Mouse (Mus musculus) intestine, embryonic 16.5 days (tissue): Measurements from ENCODE around the gene Acadm. TPM values are rescaled to one million over a fixed set of nuclear protein-coding genes. Genes with fewer than 3 reads are reported as not detected.

ENCODE experiments used
- ATAC-seq: fragments of 200-750 bp; cut with Nextera tagmentation; 2 replicates; pipeline ENCODE4 v1.8.0; 2017; ENCODE audit warnings: moderate TSS enrichment, moderate library complexity
- H3K27ac ChIP-seq: fragments of 300-500 bp; sonication (generic); 2 replicates; pipeline ENCODE4 v1.5.1; 2014; ENCODE audit warnings: mild to moderate bottlenecking, low read length
- H3K27me3 ChIP-seq: fragments of 300-500 bp; sonication (generic); replicated peaks from 2 replicates; pipeline ENCODE4 v1.6.1; 2014; ENCODE audit warnings: low read length, control low read depth, mixed read lengths; ENCODE audit not compliant: control insufficient read depth, insufficient read depth
- H3K36me3 ChIP-seq: fragments of 300-500 bp; sonication (generic); 2 replicates; pipeline ENCODE4 v1.6.1; 2014; ENCODE audit warnings: low read length, control low read depth; ENCODE audit not compliant: control insufficient read depth, insufficient read depth
- H3K4me1 ChIP-seq: fragments of 300-500 bp; sonication (generic); 2 replicates; pipeline ENCODE4 v1.6.1; 2014; ENCODE audit warnings: low read length, control low read depth, mixed read lengths; ENCODE audit not compliant: control insufficient read depth, insufficient read depth
- H3K4me2 ChIP-seq: fragments of 300-500 bp; sonication (generic); 2 replicates; pipeline ENCODE4 v1.6.1; 2014; ENCODE audit warnings: low read depth, low read length, control low read depth
- H3K4me3 ChIP-seq: fragments of 300-500 bp; sonication (generic); 2 replicates; pipeline ENCODE4 v1.5.1; 2014; ENCODE audit warnings: mild to moderate bottlenecking, low read length
- H3K9ac ChIP-seq: fragments of 300-500 bp; sonication (generic); 2 replicates; pipeline ENCODE4 v1.6.1; 2014; ENCODE audit warnings: low read depth, low read length
- H3K9me3 ChIP-seq: fragments of 300-500 bp; sonication (generic); 2 replicates; pipeline ENCODE4 v1.6.1; 2016; ENCODE audit warnings: low read length, control low read depth; ENCODE audit not compliant: control insufficient read depth
- whole genome bisulfite sequencing: fragments of 180-500 bp; shearing (Covaris S2); extraction: QIAGEN DNeasy Blood & Tissue Kit; methylation state at CpG from one replicate; pipeline ENCODE4 v1.1.7; 2014; 5-methylcytosine and 5-hydroxymethylcytosine counted together
- polyA plus RNA-seq: library from polyadenylated mRNA; unstranded; fragments of >200 nt; fragmentation: Nextera tagmentation; extraction: Ambion mirVana; gene quantifications from 2 replicates; pipeline ENCODE4 v1.2.1, GENCODE M21; 2015

The Acadm gene
- polyA plus RNA-seq = 146 and 152 TPM in 2 replicates

DNA sequence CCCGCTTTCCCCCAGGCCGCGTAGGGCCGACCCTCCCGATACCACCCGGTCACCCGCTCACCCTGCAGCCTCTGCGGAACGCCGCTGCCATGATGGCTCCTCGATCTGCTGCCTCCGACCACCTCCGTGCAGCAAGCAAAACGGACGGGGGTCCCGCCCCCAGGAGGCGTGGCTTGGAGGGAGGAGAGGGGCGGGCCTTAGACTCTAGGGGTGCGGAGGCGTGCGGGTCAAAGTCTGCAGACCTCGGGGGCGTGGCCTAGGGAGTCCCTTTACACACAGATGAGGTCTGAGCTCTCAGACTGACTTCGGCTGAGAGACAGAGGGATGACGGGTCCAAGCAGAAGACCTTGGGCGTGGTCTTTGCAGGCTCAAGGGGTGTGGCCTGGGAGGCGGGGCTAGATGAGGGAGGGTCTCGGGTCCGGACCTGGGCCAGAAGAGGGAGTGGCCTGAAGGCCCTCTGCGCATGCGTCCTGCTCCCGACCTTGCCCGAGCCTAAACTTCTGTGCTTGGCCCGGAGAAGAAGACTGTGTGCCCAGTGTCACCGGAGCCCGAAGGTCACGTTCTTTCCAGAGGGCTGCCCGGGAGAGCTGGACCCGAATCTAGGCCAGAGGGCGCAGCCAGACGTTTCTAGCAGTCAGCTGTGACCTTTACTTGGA lies at the start of gene Acadm:
Gene Acadm, minus strand, starts transcription at position 298 of the 656 bp plus-strand sequence.
- peak within 1 kb of the TSS; percentile 53 for H3K4me2 ChIP-seq
- H3K4me1 ChIP-seq = peaks cover 7% of the 10 kb centered on the region; the same call in 1 of the 2 replicates
- peak within 1 kb of the TSS; percentile 79 for H3K9ac ChIP-seq
- peak within 1 kb of the TSS; percentile 67 for H3K4me3 ChIP-seq
- no peaks in the 10 kb centered on the region for H3K9me3 ChIP-seq
- under 1% methylated on average over 41 of the region's 41 CpGs for WGBS
- H3K27ac ChIP-seq = peak within 1 kb of the TSS; percentile 77
- H3K36me3 ChIP-seq = no peaks in the 10 kb centered on the region; the same call in 1 of the 2 replicates
- ATAC-seq = peak; percentile 98
- no peaks in the 10 kb centered on the region for H3K27me3 ChIP-seq

- 45% methylated on average over 10 of the region's 10 CpGs for WGBS
- no peaks in the 10 kb centered on the region for H3K36me3 ChIP-seq
- no peak overlapping the region for H3K9ac ChIP-seq
- ATAC-seq = peak; percentile 63
- H3K4me3 ChIP-seq = no peak overlapping the region
- H3K4me1 ChIP-seq = no peaks in the 10 kb centered on the region
- no peaks in the 10 kb centered on the region for H3K9me3 ChIP-seq
- no peak overlapping the region for H3K27ac ChIP-seq
- H3K4me2 ChIP-seq = no peak overlapping the region
- H3K27me3 ChIP-seq = no peaks in the 10 kb centered on the region
Measured at GRCm38 (mm10) chr3:153984428-153985340, 40.3 kb upstream of the Acadm start.

DNA sequence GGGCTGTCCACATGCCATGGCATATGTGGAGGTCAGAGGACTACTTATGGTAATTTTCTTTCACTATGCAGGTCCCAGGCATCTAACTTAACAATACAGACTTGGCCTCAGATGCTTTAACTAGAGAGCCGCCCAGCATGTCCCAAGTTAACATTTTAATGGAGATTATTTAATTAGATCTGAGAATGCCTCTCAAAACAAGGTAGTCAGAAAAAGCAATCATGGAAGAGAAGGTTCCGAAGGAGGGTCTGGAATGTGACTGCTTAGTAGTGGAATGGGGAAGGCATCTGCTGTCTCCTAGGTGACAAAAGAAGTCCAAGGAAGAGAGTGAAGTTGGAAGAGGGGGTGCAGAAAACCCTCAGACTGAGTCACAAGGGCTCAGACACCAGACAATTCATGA lies 36.2 kb upstream of the Acadm start:
- Histone ChIP-seq H3K9ac (no peak overlapping the region), H3K4me2 (no peak overlapping the region), H3K36me3 (no peaks in the 10 kb centered on the region), H3K4me1 (no peaks in the 10 kb centered on the region), H3K27me3 (no peaks in the 10 kb centered on the region; the same call in 1 of the 2 replicates), H3K27ac (no peak overlapping the region), H3K9me3 (no peaks in the 10 kb centered on the region), H3K4me3 (no peak overlapping the region)
- ATAC-seq = no peak
- WGBS = 50% methylated on average over 2 of the region's 2 CpGs

DNA sequence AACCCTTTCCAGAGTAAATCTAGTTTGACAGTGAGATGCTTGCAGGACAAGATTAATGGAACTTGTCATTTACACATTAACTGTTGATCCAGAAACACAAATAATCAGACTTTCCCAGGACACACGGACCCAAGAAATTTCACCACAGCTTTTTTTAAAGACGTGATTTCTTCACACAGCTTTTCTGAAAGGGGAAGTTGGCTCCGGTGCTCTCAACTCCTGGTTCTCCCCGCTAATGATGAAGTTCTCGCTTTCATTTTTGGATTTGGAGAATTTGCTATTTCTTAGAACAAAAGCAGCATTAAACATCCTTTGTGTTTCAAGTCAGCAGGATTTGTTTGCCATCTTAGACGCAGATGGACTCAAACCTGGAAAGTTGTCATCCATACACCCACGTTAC lies 31.4 kb upstream of the Acadm start:
- no peak overlapping the region for H3K9ac ChIP-seq
- no peak overlapping the region for H3K27ac ChIP-seq
- no peaks in the 10 kb centered on the region for H3K9me3 ChIP-seq
- ATAC-seq = no peak
- peaks cover 23% of the 10 kb centered on the region for H3K27me3 ChIP-seq
- H3K4me3 ChIP-seq = no peak overlapping the region
- peaks cover 3% of the 10 kb centered on the region; the same call in 1 of the 2 replicates for H3K4me1 ChIP-seq
- WGBS = 74% methylated on average over 7 of the region's 7 CpGs
- H3K36me3 ChIP-seq = no peaks in the 10 kb centered on the region
- H3K4me2 ChIP-seq = no peak overlapping the region

- no peak overlapping the region for H3K4me3 ChIP-seq
- no peak for ATAC-seq
- H3K36me3 ChIP-seq = no peaks in the 10 kb centered on the region
- WGBS = 21% methylated on average over 6 of the region's 6 CpGs
- H3K4me2 ChIP-seq = no peak overlapping the region
- H3K9ac ChIP-seq = no peak overlapping the region
- no peak overlapping the region for H3K27ac ChIP-seq
- H3K4me1 ChIP-seq = peaks cover 3% of the 10 kb centered on the region; the same call in 1 of the 2 replicates
- H3K9me3 ChIP-seq = no peaks in the 10 kb centered on the region
- peaks cover 23% of the 10 kb centered on the region for H3K27me3 ChIP-seq
Measured at GRCm38 (mm10) chr3:153975060-153975459, 30.6 kb upstream of the Acadm start.

- H3K4me2 ChIP-seq = peak overlapping the region; percentile 92
- no peaks in the 10 kb centered on the region for H3K36me3 ChIP-seq
- peak overlapping the region; percentile 56 for H3K4me3 ChIP-seq
- ATAC-seq = no peak
- no peaks in the 10 kb centered on the region for H3K9me3 ChIP-seq
- H3K9ac ChIP-seq = peak overlapping the region; percentile 68
- 9% methylated on average over 20 of the region's 21 CpGs for WGBS
- H3K27ac ChIP-seq = no peak overlapping the region
- H3K4me1 ChIP-seq = peaks cover 3% of the 10 kb centered on the region; the same call in 1 of the 2 replicates
- peaks cover 23% of the 10 kb centered on the region for H3K27me3 ChIP-seq
Measured at GRCm38 (mm10) chr3:153973949-153974760, 29.7 kb upstream of the Acadm start.

GRCm38 (mm10) chr3:153973171-153973948 lies 28.9 kb upstream of the Acadm start, which contains the start of gene Slc44a5:
Gene Slc44a5, plus strand, starts transcription at chr3:153973436.
- WGBS = 1% methylated on average over 60 of the region's 66 CpGs
- peaks cover 23% of the 10 kb centered on the region for H3K27me3 ChIP-seq
- H3K9me3 ChIP-seq = no peaks in the 10 kb centered on the region
- H3K27ac ChIP-seq = no peak within 1 kb of the TSS
- peaks cover 3% of the 10 kb centered on the region; the same call in 1 of the 2 replicates for H3K4me1 ChIP-seq
- peak; percentile 80 for ATAC-seq
- peak within 1 kb of the TSS; percentile 92 for H3K4me2 ChIP-seq
- H3K36me3 ChIP-seq = no peaks in the 10 kb centered on the region
- peak within 1 kb of the TSS; percentile 56 for H3K4me3 ChIP-seq
- peak within 1 kb of the TSS; percentile 68 for H3K9ac ChIP-seq

- Histone ChIP-seq H3K9me3 (no peaks in the 10 kb centered on the region), H3K4me2 (no peak overlapping the region), H3K36me3 (no peaks in the 10 kb centered on the region), H3K9ac (no peak overlapping the region), H3K4me1 (peaks cover 3% of the 10 kb centered on the region; the same call in 1 of the 2 replicates), H3K27ac (no peak overlapping the region), H3K4me3 (no peak overlapping the region), H3K27me3 (peaks cover 16% of the 10 kb centered on the region)
- no peak for ATAC-seq
- WGBS = 85% methylated on average over 4 of the region's 4 CpGs
Measured at GRCm38 (mm10) chr3:153969451-153969850, 25.0 kb upstream of the Acadm start.
